Mouse (Mus musculus): ENCODE data around the gene Gucy1b1.

Gene Gucy1b1

GRCm38 (mm10) chr3:82074201-82074851 is at the start of gene Gucy1b1:
Gucy1b1 (minus strand) TSS chr3:82074689.
- peak; percentile 84 for DNase-seq (ENCODE audit: low read depth, low spot score)

DNA sequence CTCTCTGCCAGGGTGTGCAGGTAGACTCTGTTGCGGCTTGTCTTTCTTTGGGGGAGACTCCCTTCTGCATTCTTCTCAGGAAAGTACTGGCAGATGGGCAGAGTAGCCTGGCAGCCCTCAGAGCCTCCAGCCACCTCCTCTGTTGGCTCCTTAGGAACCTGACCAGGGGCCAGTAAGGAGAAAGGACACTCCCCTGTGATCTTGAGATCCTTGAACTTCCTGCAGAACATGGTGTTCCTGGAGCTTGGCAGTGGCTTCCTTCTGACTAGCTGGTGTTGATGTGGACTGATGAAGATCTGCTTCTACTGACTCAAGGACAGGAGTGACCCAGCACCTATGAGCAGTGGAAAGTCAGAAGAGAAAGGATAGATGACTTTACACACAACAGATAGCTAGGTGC is 44.4 kb upstream of the Gucy1b1 start:
- DNase-seq (ENCODE audit: low read depth, low spot score) = no peak

DNA sequence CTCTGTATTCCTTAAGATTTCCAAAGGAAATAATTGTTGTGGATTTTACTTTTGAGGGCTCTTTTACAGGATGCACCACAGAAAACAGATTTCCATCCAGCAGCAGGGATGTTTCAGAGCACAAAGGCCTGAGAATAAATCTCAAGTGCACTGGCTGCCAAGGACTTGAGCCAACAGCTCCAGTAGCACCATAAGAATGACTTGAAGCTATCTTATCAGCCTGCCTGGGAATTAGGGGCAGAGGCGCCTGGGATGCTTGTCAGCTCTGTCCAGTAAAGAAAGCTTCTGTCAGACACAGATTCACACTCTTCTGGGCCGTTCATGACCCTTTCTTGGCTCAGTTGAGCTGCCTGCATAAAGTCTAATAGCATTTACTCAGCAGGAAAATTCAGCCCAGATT is 38.0 kb upstream of the Gucy1b1 start:
- DNase-seq (ENCODE audit: low read depth, low spot score) = no peak

DNA sequence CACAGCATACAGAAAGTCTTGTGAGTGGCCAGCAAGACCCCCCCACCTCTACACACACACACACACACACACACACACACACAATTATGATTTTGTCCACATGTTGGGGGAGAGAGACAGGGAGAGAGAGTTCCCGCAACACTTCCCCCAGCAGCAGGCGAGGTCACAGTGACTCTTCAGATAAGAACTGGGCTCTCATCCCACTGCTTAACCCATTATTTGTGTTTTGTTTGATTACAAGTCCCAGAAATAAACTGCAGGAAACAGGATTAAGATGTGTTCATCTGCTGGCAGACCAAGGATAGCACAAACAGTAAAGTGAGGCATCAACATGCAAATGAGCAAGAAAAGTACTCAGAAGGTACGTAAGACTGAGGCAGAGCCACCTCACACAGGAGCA is 37.5 kb upstream of the Gucy1b1 start:
- no peak for DNase-seq (ENCODE audit: low read depth, low spot score)

- DNase-seq (ENCODE audit: low read depth, low spot score) = peak; percentile 19
These were observed 34.5 kb upstream of the Gucy1b1 start for GRCm38 (mm10) chr3:82108951-82109350.

DNA sequence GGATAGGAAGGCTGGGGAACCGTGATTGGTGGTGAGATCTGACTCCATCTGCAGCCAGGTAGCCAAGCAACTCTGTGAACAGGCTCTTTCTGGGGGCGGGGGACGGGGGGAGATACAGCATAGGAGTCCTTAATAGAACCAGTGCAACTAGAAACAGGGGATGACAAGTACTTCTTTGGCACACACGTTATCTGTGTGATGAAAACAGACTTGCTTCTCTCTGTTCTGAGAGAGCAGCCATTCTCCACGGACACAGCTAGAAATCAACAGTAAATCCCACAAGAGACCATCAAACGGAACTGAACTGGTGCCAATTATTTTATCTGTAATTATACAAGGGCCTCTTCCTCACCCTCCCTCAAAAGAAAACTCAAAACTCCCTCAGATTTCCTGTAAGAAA is 29.7 kb upstream of the Gucy1b1 start:
- DNase-seq (ENCODE audit: low read depth, low spot score) = no peak

DNA sequence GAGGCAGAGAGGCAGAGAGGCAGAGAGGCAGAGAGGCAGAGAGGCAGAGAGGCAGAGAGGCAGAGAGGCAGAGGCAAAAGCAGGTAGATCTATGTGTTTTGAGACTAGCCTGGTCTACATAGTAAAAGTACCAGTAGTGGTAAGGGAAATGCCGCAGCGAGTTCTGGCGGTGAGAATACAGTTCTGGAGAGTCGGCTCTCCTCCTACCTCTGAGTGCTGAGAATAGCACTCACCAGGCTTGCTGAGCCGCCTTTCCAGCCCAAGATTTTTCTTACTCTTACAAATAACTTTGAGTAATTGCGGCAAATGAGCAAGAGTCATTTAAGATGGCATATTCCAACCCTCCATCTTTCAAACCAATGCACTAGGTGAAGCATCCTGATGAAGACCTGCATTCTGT is 24.6 kb upstream of the Gucy1b1 start:
- no peak for DNase-seq (ENCODE audit: low read depth, low spot score)

- DNase-seq (ENCODE audit: low read depth, low spot score) = no peak
These were observed 22.3 kb upstream of the Gucy1b1 start for GRCm38 (mm10) chr3:82096801-82097200.

GRCm38 (mm10) chr3:82073741-82074181 is 728 bp downstream of the Gucy1b1 start:
- DNase-seq (ENCODE audit: low read depth, low spot score) = peak; percentile 41

DNA sequence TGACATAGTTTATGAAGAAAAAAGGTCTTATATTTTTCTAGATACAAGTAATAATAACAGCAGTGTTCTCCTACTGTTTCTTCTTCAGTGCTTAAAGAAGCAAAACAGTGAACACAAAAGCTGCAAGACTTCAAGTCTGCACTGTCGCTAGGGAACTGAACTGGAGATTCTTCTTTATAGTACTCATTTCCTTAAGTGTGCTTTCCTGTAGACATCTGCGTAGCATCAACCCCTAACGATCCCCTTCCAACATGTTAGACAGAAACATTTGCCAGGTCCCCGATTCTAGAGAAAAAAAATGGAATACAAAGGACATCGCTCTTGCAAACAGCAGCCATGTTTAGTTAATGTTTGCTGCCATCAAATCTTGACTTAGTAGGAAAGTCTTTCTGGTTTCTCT is 6.7 kb downstream of the Gucy1b1 start:
- no peak for DNase-seq (ENCODE audit: low read depth, low spot score)

GRCm38 (mm10) chr3:82061402-82062180 is 12.9 kb downstream of the Gucy1b1 start:
- peak; percentile 15 for DNase-seq (ENCODE audit: low read depth, low spot score)

DNA sequence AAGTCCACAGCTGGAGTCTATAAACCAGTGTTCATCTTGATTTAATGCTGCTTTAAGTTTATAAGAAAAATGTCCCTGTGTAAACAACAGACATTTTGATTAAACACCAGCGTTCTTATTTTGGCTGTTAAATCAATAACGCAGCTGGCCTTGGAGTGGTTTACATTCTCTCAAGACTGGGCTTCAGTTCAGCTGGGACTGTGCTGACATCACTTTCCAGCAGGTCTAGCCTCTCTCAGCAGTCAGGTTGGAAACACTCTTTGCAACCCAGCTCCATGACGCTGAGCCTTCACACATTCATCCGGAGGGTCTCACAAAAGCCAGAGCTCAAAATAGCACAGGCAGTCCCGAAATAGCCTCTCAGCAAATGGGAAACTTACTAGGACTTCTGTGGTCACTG is 17.3 kb downstream of the Gucy1b1 start:
- no peak for DNase-seq (ENCODE audit: low read depth, low spot score)

DNA sequence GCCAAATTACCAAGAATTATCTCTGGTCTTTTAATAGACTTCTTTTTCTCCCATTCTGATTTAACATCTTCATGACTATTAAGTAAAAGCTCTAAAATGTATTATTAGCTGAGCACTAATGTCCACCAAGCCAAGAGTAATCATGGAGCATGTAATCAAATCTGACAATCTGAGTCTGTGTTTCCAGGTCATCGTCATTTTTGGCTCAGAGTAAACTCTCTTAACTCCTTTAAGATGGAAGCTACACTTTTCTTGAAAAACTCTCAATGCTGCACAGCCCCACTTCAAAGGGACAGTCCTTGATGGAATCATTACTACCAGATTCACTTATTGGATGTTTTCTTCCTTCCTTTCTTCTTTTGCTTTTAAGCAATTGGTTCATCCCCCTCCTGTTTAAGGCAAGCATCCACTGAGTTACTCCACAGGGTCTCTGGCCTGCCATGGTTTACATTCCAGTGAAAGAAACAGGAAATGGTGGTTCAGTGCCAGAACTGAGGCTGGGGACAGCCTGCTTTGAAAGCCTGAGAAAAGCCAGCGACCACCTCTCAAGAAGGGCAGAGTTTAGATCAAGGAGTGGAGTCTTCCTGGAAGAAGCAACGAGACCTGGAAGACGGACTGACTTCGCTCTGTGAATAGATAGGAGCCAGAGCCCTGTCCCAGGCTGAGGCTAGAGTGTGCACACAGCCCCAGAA is 20.1 kb downstream of the Gucy1b1 start:
- no peak for DNase-seq (ENCODE audit: low read depth, low spot score)

DNA sequence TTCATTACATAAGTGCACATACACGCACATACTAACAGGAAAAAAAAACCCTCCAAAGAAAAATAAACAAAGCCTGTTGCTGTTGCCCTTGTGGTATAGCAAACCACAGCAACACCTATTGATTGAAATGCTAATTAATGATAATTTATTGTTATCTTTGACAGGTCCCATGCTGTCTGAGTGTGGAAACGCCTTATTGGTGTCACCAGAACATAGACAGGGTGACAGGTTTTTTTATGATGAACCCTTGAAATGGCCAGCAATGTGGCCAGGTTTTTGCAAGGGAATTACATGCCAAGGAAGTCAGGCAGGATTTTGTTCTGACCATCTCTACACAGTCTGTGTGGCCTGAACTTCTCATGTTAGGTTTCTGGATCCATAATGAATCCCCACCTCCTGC is 22.5 kb downstream of the Gucy1b1 start:
- no peak for DNase-seq (ENCODE audit: low read depth, low spot score)

DNA sequence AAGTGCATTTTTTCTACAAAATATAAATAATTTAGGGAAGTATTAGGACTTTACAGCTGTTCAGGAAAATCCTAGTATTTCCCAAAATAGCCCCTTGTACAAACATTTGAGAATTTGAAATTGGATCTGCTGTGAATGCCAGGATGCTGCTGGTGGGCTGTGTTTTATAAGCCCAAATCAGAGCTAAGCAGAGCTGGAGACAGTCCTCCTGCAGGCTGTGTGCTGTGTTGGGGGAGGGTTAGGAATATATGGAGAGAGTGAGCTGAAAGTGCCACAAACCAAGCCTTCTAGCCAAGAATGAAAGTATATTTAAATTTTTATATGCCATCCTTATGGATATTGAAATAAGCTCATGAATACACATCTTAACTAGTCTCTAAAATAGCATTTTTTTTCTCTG is 23.0 kb downstream of the Gucy1b1 start:
- DNase-seq (ENCODE audit: low read depth, low spot score) = no peak

- no peak for DNase-seq (ENCODE audit: low read depth, low spot score)
These were observed 25.8 kb downstream of the Gucy1b1 start for GRCm38 (mm10) chr3:82048681-82049080.

DNA sequence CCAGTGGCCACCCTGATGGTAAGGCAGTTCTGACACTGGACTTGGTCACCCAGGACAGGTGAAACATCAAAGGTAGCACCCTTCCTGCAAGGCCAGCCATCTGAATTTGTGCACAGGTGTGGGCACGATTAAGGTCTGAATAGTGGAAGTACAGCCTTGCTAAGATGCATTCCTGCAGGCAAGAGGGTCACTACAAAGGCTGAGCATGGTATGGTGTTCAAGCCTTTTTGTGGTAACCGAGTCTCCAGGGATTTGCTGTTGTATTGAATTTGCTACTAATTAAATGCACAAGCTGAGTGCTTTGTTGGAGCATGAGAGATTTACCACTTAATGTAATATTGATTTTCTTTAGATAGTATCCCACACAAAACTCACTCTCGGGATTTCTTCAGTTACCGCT is 26.4 kb downstream of the Gucy1b1 start:
- no peak for DNase-seq (ENCODE audit: low read depth, low spot score)

GRCm38 (mm10) chr3:82047100-82047753 is 27.3 kb downstream of the Gucy1b1 start:
- peak; percentile 46 for DNase-seq (ENCODE audit: low read depth, low spot score)

DNA sequence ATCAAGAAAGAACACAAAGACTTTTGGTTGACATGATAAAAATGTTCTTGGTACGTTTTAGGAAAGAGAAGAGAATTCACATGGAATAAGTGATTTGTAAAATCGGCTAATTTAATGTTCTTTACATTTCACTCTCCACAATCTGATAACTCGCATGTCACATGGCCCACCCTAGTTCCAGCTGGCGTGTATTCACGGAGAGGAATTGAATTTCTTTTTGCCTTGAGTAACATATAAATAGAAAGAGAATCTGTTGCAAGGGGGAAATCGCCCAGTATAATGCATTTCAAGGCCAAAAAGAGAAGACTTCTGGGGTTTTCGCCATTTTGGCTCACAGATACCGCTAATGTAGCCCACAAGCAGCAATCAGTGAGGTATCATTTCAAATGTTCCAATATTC is 28.4 kb downstream of the Gucy1b1 start:
- DNase-seq (ENCODE audit: low read depth, low spot score) = no peak

- no peak for DNase-seq (ENCODE audit: low read depth, low spot score)
These were observed 29.6 kb downstream of the Gucy1b1 start for GRCm38 (mm10) chr3:82044902-82045301.

DNA sequence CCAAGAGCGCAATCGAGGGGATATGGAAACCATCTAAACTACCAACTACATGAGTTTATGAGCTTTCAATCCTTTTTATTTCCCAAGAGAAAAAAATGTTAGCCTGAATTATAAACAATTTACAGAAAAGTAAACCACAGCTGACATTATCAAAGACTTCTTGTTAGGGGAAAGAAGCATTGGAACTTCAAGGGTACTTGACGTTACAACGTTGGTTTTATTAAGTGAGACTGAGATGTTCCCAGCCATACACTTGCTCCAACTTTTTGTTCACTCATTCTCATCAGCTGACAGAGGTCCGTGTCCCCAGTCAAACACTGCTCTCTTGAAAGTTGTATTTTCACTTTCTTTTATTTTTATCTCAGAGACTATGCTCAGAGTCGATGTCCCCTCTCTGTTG is 30.8 kb downstream of the Gucy1b1 start:
- DNase-seq (ENCODE audit: low read depth, low spot score) = no peak

All from ZHBTc4 (cell line).